Mouse (Mus musculus): Measurements from ENCODE around the gene Skap1.

Gene Skap1

GRCm38 (mm10) chr11:96622782-96623181, 158.4 kb downstream of the Skap1 start:
- peak; percentile 66 for DNase-seq (ENCODE audit: extremely low spot score)

- no peak for DNase-seq (ENCODE audit: extremely low spot score)
Observed at GRCm38 (mm10) chr11:96624436-96624835, 160.0 kb downstream of the Skap1 start.

- peak; percentile 49 for DNase-seq (ENCODE audit: extremely low spot score)
Observed at GRCm38 (mm10) chr11:96629775-96630174, 165.4 kb downstream of the Skap1 start.

- DNase-seq (ENCODE audit: extremely low spot score) = no peak
Observed at GRCm38 (mm10) chr11:96631521-96631920, 167.1 kb downstream of the Skap1 start.

GRCm38 (mm10) chr11:96637927-96638326, 173.5 kb downstream of the Skap1 start:
- DNase-seq (ENCODE audit: extremely low spot score) = no peak

- no peak for DNase-seq (ENCODE audit: extremely low spot score)
Observed at GRCm38 (mm10) chr11:96639805-96640204, 175.4 kb downstream of the Skap1 start.

GRCm38 (mm10) chr11:96642173-96643140, 178.1 kb downstream of the Skap1 start:
- peak; percentile 35 for DNase-seq (ENCODE audit: extremely low spot score)

GRCm38 (mm10) chr11:96644969-96645368, 180.6 kb downstream of the Skap1 start:
- DNase-seq (ENCODE audit: extremely low spot score) = no peak

- DNase-seq (ENCODE audit: extremely low spot score) = peak; percentile 63
Observed at GRCm38 (mm10) chr11:96645538-96646037, 181.2 kb downstream of the Skap1 start.

GRCm38 (mm10) chr11:96651848-96652247, 187.5 kb downstream of the Skap1 start:
- DNase-seq (ENCODE audit: extremely low spot score) = no peak

GRCm38 (mm10) chr11:96653867-96654266, 189.5 kb downstream of the Skap1 start:
- DNase-seq (ENCODE audit: extremely low spot score) = no peak

GRCm38 (mm10) chr11:96658420-96658819, 194.0 kb downstream of the Skap1 start:
- no peak for DNase-seq (ENCODE audit: extremely low spot score)

- DNase-seq (ENCODE audit: extremely low spot score) = no peak
Observed at GRCm38 (mm10) chr11:96666924-96667323, 202.5 kb downstream of the Skap1 start.

- DNase-seq (ENCODE audit: extremely low spot score) = no peak
Observed at GRCm38 (mm10) chr11:96668367-96668766, 204.0 kb downstream of the Skap1 start.

- peak; percentile 79 for DNase-seq (ENCODE audit: extremely low spot score)
Observed at GRCm38 (mm10) chr11:96673792-96674191, 209.4 kb downstream of the Skap1 start.

- no peak for DNase-seq (ENCODE audit: extremely low spot score)
Observed at GRCm38 (mm10) chr11:96674786-96675365, 210.5 kb downstream of the Skap1 start.

- DNase-seq (ENCODE audit: extremely low spot score) = no peak
Observed at GRCm38 (mm10) chr11:96678026-96678425, 213.6 kb downstream of the Skap1 start.

GRCm38 (mm10) chr11:96679026-96679425, 214.6 kb downstream of the Skap1 start:
- DNase-seq (ENCODE audit: extremely low spot score) = no peak

- no peak for DNase-seq (ENCODE audit: extremely low spot score)
Observed at GRCm38 (mm10) chr11:96685381-96685780, 221.0 kb downstream of the Skap1 start.

- no peak for DNase-seq (ENCODE audit: extremely low spot score)
Observed at GRCm38 (mm10) chr11:96686713-96687280, 222.4 kb downstream of the Skap1 start.

- no peak for DNase-seq (ENCODE audit: extremely low spot score)
Observed at GRCm38 (mm10) chr11:96692250-96692649, 227.9 kb downstream of the Skap1 start.

- DNase-seq (ENCODE audit: extremely low spot score) = no peak
Observed at GRCm38 (mm10) chr11:96693360-96693759, 229.0 kb downstream of the Skap1 start.
